Mouse (Mus musculus) hindbrain, embryonic 15.5 days (tissue): ENCODE measurements around the gene Lin37. TPM values are rescaled to one million over a fixed set of nuclear protein-coding genes. Genes with fewer than 3 reads are reported as not detected.

Experiments
- ATAC-seq: fragments of 200-750 bp; cut with Nextera tagmentation; 2 replicates; pipeline ENCODE4 v1.8.0; 2017; ENCODE audit warnings: low read depth, moderate number of reproducible peaks, moderate TSS enrichment; ENCODE audit not compliant: low FRiP score
- H3K27ac ChIP-seq: fragments of 300-500 bp; sonication (generic); replicated peaks from 2 replicates; pipeline ENCODE4 v1.5.1; 2015; ENCODE audit warnings: mild to moderate bottlenecking, inconsistent platforms
- H3K27me3 ChIP-seq: fragments of 300-500 bp; sonication (generic); 2 replicates; pipeline ENCODE4 v1.6.1; 2015; ENCODE audit warnings: control low read depth, inconsistent platforms
- H3K36me3 ChIP-seq: fragments of 300-500 bp; sonication (generic); 2 replicates; pipeline ENCODE4 v1.6.1; 2015; ENCODE audit warnings: control low read depth, inconsistent platforms
- H3K4me1 ChIP-seq: fragments of 300-500 bp; sonication (generic); replicated peaks from 2 replicates; pipeline ENCODE4 v1.6.1; 2015; ENCODE audit warnings: control low read depth, inconsistent platforms
- H3K4me2 ChIP-seq: fragments of 300-500 bp; sonication (generic); 2 replicates; pipeline ENCODE4 v1.6.1; 2015; ENCODE audit warnings: moderate library complexity, mild to moderate bottlenecking, inconsistent platforms
- H3K4me3 ChIP-seq: fragments of 300-500 bp; sonication (generic); 2 replicates; pipeline ENCODE4 v1.5.1; 2015; ENCODE audit warnings: mild to moderate bottlenecking, inconsistent platforms
- H3K9ac ChIP-seq: fragments of 300-500 bp; sonication (generic); 2 replicates; pipeline ENCODE4 v1.6.1; 2015; ENCODE audit warnings: inconsistent platforms
- H3K9me3 ChIP-seq: fragments of 300-500 bp; sonication (generic); 2 replicates; pipeline ENCODE4 v1.6.1; 2016; ENCODE audit warnings: control low read depth, inconsistent platforms
- WGBS: fragments of 180-500 bp; shearing (Covaris S2); methylation state at CpG from one replicate; pipeline ENCODE4 v1.1.7; 2015; 5-methylcytosine and 5-hydroxymethylcytosine counted together
- polyA plus RNA-seq: library from polyadenylated mRNA; unstranded; fragments of >200 nt; fragmentation: Nextera tagmentation; extraction: Ambion mirVana; gene quantifications from 2 replicates; pipeline ENCODE4 v1.2.1, GENCODE M21; 2015

Gene Lin37
- polyA plus RNA-seq, 1 experiment from 2014 or later, result 53.1 TPM

GRCm38 (mm10) chr7:30593579-30594509 lies 34.2 kb upstream of the Lin37 start:
- Histone ChIP-seq H3K4me2 (no peak overlapping the region), H3K9ac (no peak overlapping the region), H3K27ac (no peak overlapping the region), H3K4me1 (peaks cover 8% of the 10 kb centered on the region), H3K4me3 (no peak overlapping the region), H3K9me3 (no peaks in the 10 kb centered on the region), H3K27me3 (no peaks in the 10 kb centered on the region), H3K36me3 (no peaks in the 10 kb centered on the region)
- ATAC-seq, result no peak
- WGBS, result 65% methylated on average over 10 of the region's 10 CpGs

- peaks cover 8% of the 10 kb centered on the region for H3K4me1 ChIP-seq
- no peaks in the 10 kb centered on the region for H3K36me3 ChIP-seq
- H3K27me3 ChIP-seq, result no peaks in the 10 kb centered on the region
- H3K4me2 ChIP-seq, result no peak overlapping the region
- H3K27ac ChIP-seq, result no peak overlapping the region
- 59% methylated on average over 5 of the region's 5 CpGs for WGBS
- no peak overlapping the region for H3K9ac ChIP-seq
- H3K4me3 ChIP-seq, result no peak overlapping the region
- no peaks in the 10 kb centered on the region for H3K9me3 ChIP-seq
- ATAC-seq, result no peak
Observed at GRCm38 (mm10) chr7:30592772-30593423, 33.3 kb upstream of the Lin37 start.

- 37% methylated on average over 4 of the region's 4 CpGs for WGBS
- Histone ChIP-seq H3K27me3 (no peaks in the 10 kb centered on the region), H3K36me3 (0 out of 2 replicates have a peak, but pooled peaks cover under 1% of the 10 kb centered on the region), H3K4me2 (no peak overlapping the region), H3K9me3 (no peaks in the 10 kb centered on the region), H3K4me1 (peaks cover 20% of the 10 kb centered on the region), H3K9ac (no peak overlapping the region), H3K4me3 (no peak overlapping the region), H3K27ac (no peak overlapping the region)
- ATAC-seq, result no peak
Observed at GRCm38 (mm10) chr7:30591605-30591951, 31.9 kb upstream of the Lin37 start.

- 86% methylated on average over 9 of the region's 9 CpGs for WGBS
- ATAC-seq, result no peak
- Histone ChIP-seq H3K4me2 (no peak overlapping the region), H3K9me3 (no peaks in the 10 kb centered on the region), H3K9ac (no peak overlapping the region), H3K4me1 (peaks cover 26% of the 10 kb centered on the region), H3K27ac (no peak overlapping the region), H3K36me3 (0 out of 2 replicates have a peak, but pooled peaks cover 6% of the 10 kb centered on the region), H3K27me3 (no peaks in the 10 kb centered on the region), H3K4me3 (no peak overlapping the region)
Observed at GRCm38 (mm10) chr7:30590927-30591604, 31.4 kb upstream of the Lin37 start.

GRCm38 (mm10) chr7:30589435-30590301 lies 30.0 kb upstream of the Lin37 start:
- ATAC-seq, result peak; percentile 54
- Histone ChIP-seq H3K4me2 (peak overlapping the region; percentile 92), H3K9me3 (no peaks in the 10 kb centered on the region), H3K36me3 (peaks cover 17% of the 10 kb centered on the region; the same call in 1 of the 2 replicates), H3K4me3 (peak overlapping the region; percentile 70), H3K4me1 (peaks cover 27% of the 10 kb centered on the region), H3K27ac (peak overlapping the region; percentile 92), H3K9ac (peak overlapping the region; percentile 97), H3K27me3 (no peaks in the 10 kb centered on the region)
- WGBS, result 30% methylated on average over 40 of the region's 40 CpGs

- peak within 1 kb of the TSS; percentile 70 for H3K4me3 ChIP-seq
- peak within 1 kb of the TSS; percentile 97 for H3K9ac ChIP-seq
- peaks cover 27% of the 10 kb centered on the region for H3K4me1 ChIP-seq
- H3K27me3 ChIP-seq, result no peaks in the 10 kb centered on the region
- H3K4me2 ChIP-seq, result peak within 1 kb of the TSS; percentile 92
- H3K27ac ChIP-seq, result peak within 1 kb of the TSS; percentile 92
- H3K36me3 ChIP-seq, result peaks cover 25% of the 10 kb centered on the region
- ATAC-seq, result peak; percentile 96
- H3K9me3 ChIP-seq, result no peaks in the 10 kb centered on the region
- 1% methylated on average over 62 of the region's 68 CpGs for WGBS
Observed at GRCm38 (mm10) chr7:30588676-30589434, 29.2 kb upstream of the Lin37 start, which contains the start of gene Kmt2b. Kmt2b (minus strand) TSS chr7:30588726.

- Histone ChIP-seq H3K9me3 (no peaks in the 10 kb centered on the region), H3K4me1 (peaks cover 27% of the 10 kb centered on the region), H3K27me3 (no peaks in the 10 kb centered on the region), H3K9ac (peak overlapping the region; percentile 97), H3K36me3 (peaks cover 33% of the 10 kb centered on the region), H3K4me2 (peak overlapping the region; percentile 92), H3K4me3 (peak overlapping the region; percentile 70), H3K27ac (peak overlapping the region; percentile 92)
- WGBS, result under 1% methylated on average over 67 of the region's 67 CpGs
- ATAC-seq, result peak; percentile 35
Observed at GRCm38 (mm10) chr7:30587842-30588667, 28.4 kb upstream of the Lin37 start.

- Histone ChIP-seq H3K4me2 (peak overlapping the region; percentile 92), H3K27ac (no peak overlapping the region), H3K27me3 (no peaks in the 10 kb centered on the region), H3K9me3 (no peaks in the 10 kb centered on the region), H3K4me1 (peaks cover 27% of the 10 kb centered on the region), H3K36me3 (peaks cover 48% of the 10 kb centered on the region), H3K4me3 (peak overlapping the region; percentile 70; the same call in 1 of the 2 replicates), H3K9ac (no peak overlapping the region)
- ATAC-seq, result no peak
- whole genome bisulfite sequencing, result 86% methylated on average over 28 of the region's 28 CpGs
Observed at GRCm38 (mm10) chr7:30586455-30587020, 26.9 kb upstream of the Lin37 start.

- Histone ChIP-seq H3K4me3 (no peak overlapping the region), H3K27me3 (no peaks in the 10 kb centered on the region), H3K4me2 (no peak overlapping the region), H3K9me3 (no peaks in the 10 kb centered on the region), H3K9ac (no peak overlapping the region), H3K36me3 (peaks cover 60% of the 10 kb centered on the region), H3K4me1 (peaks cover 27% of the 10 kb centered on the region), H3K27ac (no peak overlapping the region)
- no peak for ATAC-seq
- WGBS, result 92% methylated on average over 7 of the region's 7 CpGs
Observed at GRCm38 (mm10) chr7:30585170-30585569, 25.5 kb upstream of the Lin37 start.

- peaks cover 68% of the 10 kb centered on the region for H3K36me3 ChIP-seq
- peaks cover 19% of the 10 kb centered on the region for H3K4me1 ChIP-seq
- 93% methylated on average over 10 of the region's 10 CpGs for WGBS
- H3K27me3 ChIP-seq, result no peaks in the 10 kb centered on the region
- no peak for ATAC-seq
- H3K9ac ChIP-seq, result no peak overlapping the region
- no peak overlapping the region for H3K27ac ChIP-seq
- H3K4me2 ChIP-seq, result no peak overlapping the region
- H3K4me3 ChIP-seq, result no peak overlapping the region
- no peaks in the 10 kb centered on the region for H3K9me3 ChIP-seq
Observed at GRCm38 (mm10) chr7:30584339-30584738, 24.7 kb upstream of the Lin37 start.
